Mouse (Mus musculus) kidney, adult 8-10 months (tissue): ENCODE measurements around the gene Olfr291.
A peak's percentile ranks its signal among the peaks of the same experiment; 100 is the strongest.

Source experiments
- DNase-seq, 2 experiments: peaks; one replicate each; pipeline ENCODE4 v3.0.0; 2022

Gene Olfr291

DNA sequence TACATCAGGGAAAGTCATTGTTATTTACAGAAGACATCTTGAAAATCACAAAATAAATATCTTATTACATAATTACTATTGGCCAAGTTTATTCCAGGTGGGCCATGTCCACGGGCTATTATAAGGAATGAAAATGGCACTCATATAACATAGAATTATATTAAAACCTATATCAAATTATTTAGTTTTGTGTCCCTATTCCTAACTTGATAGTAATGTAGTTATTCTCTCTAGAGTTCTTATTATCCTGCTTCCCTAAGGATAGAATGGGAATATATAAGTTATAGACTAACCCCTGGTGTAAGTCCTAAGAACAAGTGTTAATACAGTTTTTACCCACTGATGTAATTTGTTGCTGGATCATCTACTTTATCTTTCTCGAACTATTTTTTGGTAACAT is at the start of gene Olfr291:
TSS of gene Olfr291 (plus strand) at position 301 of the 400 bp plus-strand sequence.
- no peak for DNase-seq

DNA sequence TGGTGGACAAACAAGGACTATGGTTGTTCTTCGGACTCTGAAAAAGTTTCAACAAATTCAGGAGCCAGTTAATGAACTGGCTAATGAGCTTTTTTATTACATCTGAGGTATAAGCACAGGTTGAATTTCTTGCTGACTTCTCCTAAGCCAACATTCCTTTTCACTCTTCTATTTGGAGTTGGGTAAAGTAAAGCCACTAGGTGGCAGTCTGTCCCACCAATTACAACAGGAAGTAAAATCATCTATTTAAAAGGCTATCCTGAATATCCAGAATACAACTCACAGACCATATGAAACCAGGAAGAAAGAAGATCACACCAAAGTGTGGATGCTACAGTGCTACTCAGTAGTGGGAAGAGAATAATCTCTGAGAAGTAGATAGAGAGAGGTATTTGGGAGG is 48.1 kb upstream of the Olfr291 start:
- peak; percentile 4 to 13 for DNase-seq

DNA sequence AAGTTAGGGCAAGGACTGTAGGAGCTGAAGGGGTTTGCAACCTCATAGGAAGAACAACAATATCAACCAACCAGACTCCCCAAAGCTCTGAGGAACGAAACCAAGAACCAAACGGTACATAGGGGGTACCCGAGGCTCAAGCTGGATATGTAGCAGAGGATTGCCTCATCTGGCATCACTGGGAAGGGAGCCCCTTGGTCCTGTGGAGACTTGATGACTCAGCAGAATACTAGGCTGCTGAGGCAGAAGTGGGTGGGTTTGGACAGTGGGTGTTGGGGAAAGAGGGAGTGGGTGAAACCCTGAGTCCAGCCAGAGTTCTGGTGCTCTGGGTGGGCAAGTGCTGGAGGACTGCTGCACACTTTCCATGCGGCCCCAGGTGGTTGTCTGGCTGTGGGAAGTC is 47.2 kb upstream of the Olfr291 start:
- no peak for DNase-seq

DNA sequence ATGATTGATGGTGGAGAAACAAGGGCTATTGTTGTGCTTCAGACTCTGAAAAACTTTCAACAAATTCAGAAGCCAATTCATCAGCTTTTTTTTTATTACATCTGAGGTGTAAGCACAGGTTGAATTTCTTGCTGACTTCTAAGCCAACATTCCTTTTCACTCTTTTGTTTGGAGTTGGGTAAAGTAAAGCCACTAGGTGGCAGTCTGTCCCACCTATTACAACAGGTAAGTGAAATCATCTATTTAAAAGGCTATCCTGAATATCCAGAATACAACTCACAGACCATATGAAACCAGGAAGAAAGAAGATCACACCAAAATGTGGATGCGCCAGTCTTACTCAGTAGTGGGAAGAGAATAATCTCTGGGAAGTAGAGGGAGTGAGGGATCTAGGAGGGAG is 31.2 kb downstream of the Olfr291 start:
- DNase-seq: peak; percentile 6 to 8
